Mouse (Mus musculus) layer of hippocampus, postnatal 25 days (tissue): ENCODE measurements at regions not wholly inside any gene's neighbourhood (a gene's known extent, or its start where the extent isn't known, plus 50 kb on each side); places are given as distances from the start of the nearest gene placed in this dataset.
"Not testable (repeated sequence)": the region's sequence is repeated elsewhere in the genome, so short reads cannot be mapped to it uniquely, and the experiment has no call there.

Experiments
- DNase-seq, 2 experiments: peaks; one replicate each; pipeline ENCODE4 v3.0.0; 2022; ENCODE audit warnings: mixed read lengths in 2 of 2, low spot score in 1 of 2; ENCODE audit errors: extremely low spot score in 1 of 2

GRCm38 (mm10) chr6:22446621-22447310 lies 90.7 kb upstream of the Fam3c start:
- no peak for DNase-seq

- not testable (repeated sequence) for DNase-seq
Observed at GRCm38 (mm10) chr6:22444856-22445255, 88.8 kb upstream of the Fam3c start.

GRCm38 (mm10) chr6:22444220-22444619 lies 88.2 kb upstream of the Fam3c start:
- DNase-seq = no peak

GRCm38 (mm10) chr6:22443573-22443972 lies 87.5 kb upstream of the Fam3c start:
- DNase-seq = no peak

GRCm38 (mm10) chr6:22443170-22443569 lies 87.1 kb upstream of the Fam3c start:
- no peak for DNase-seq

GRCm38 (mm10) chr6:22442591-22442990 lies 86.5 kb upstream of the Fam3c start:
- no peak for DNase-seq

- no peak for DNase-seq
Observed at GRCm38 (mm10) chr6:22439871-22440270, 83.8 kb upstream of the Fam3c start.

GRCm38 (mm10) chr6:22429026-22429425 lies 73.0 kb upstream of the Fam3c start:
- no peak for DNase-seq

- DNase-seq = no peak
Observed at GRCm38 (mm10) chr6:22424161-22424807, 68.2 kb upstream of the Fam3c start.

- no peak for DNase-seq
Observed at GRCm38 (mm10) chr6:22423070-22423980, 67.3 kb upstream of the Fam3c start.

- DNase-seq = no peak
Observed at GRCm38 (mm10) chr6:22421551-22421950, 65.5 kb upstream of the Fam3c start.

GRCm38 (mm10) chr6:22418279-22418678 lies 62.2 kb upstream of the Fam3c start:
- no peak for DNase-seq

- DNase-seq = no peak
Observed at GRCm38 (mm10) chr6:22417189-22417588, 61.1 kb upstream of the Fam3c start.

- no peak for DNase-seq
Observed at GRCm38 (mm10) chr6:22411796-22412195, 55.8 kb upstream of the Fam3c start.

GRCm38 (mm10) chr6:22408808-22409589 lies 53.0 kb upstream of the Fam3c start:
- no peak for DNase-seq
